Mouse (Mus musculus) forebrain, embryonic 12.5 days (tissue): Measurements from ENCODE around the gene Lrig1. TPM values are rescaled to one million over a fixed set of nuclear protein-coding genes. Genes with fewer than 3 reads are reported as not detected.
"Not testable (repeated sequence)": the region's sequence is repeated elsewhere in the genome, so short reads cannot be mapped to it uniquely, and the experiment has no call there.

ENCODE experiments used
- ATAC-seq: fragments of 200-750 bp; cut with Nextera tagmentation; 2 replicates; pipeline ENCODE4 v1.8.0; 2017; ENCODE audit warnings: moderate TSS enrichment; ENCODE audit not compliant: low FRiP score
- H3K27ac ChIP-seq: fragments of 300-500 bp; sonication (generic); 2 replicates; pipeline ENCODE4 v1.5.1; 2016; ENCODE audit warnings: mild to moderate bottlenecking
- H3K27me3 ChIP-seq: fragments of 300-500 bp; sonication (generic); 2 replicates; pipeline ENCODE4 v1.6.1; 2016; ENCODE audit warnings: mild to moderate bottlenecking
- H3K36me3 ChIP-seq: fragments of 300-500 bp; sonication (generic); replicated peaks from 2 replicates; pipeline ENCODE4 v1.6.1; 2016; ENCODE audit warnings: mild to moderate bottlenecking
- H3K4me1 ChIP-seq: fragments of 300-500 bp; sonication (generic); 2 replicates; pipeline ENCODE4 v1.6.1; 2016
- H3K4me2 ChIP-seq: fragments of 300-500 bp; sonication (generic); 2 replicates; pipeline ENCODE4 v1.6.1; 2016; ENCODE audit warnings: mild to moderate bottlenecking, moderate library complexity
- H3K4me3 ChIP-seq: fragments of 300-500 bp; sonication (generic); replicated peaks from 2 replicates; pipeline ENCODE4 v1.5.1; 2016; ENCODE audit warnings: mild to moderate bottlenecking
- H3K9ac ChIP-seq: fragments of 300-500 bp; sonication (generic); 2 replicates; pipeline ENCODE4 v1.6.1; 2016; ENCODE audit warnings: mild to moderate bottlenecking
- H3K9me3 ChIP-seq: fragments of 300-500 bp; sonication (generic); 2 replicates; pipeline ENCODE4 v1.6.1; 2016
- WGBS: fragments of 180-500 bp; shearing (Covaris S2); methylation state at CpG from one replicate; pipeline ENCODE4 v1.1.7; 2016; 5-methylcytosine and 5-hydroxymethylcytosine counted together
- microRNA-seq: library from miRNA; unstranded; fragments of <30 nt; microRNA quantifications from one replicate; pipeline ENCODE4, GENCODE M21; 2017
- polyA plus RNA-seq: library from polyadenylated mRNA; unstranded; fragments of >200 nt; fragmentation: Nextera tagmentation; extraction: Ambion mirVana; gene quantifications from 2 replicates; pipeline ENCODE4 v1.2.1, GENCODE M21; 2016

Gene Lrig1
- polyA plus RNA-seq, 1 experiment from 2014 or later, result 17.7 TPM

DNA sequence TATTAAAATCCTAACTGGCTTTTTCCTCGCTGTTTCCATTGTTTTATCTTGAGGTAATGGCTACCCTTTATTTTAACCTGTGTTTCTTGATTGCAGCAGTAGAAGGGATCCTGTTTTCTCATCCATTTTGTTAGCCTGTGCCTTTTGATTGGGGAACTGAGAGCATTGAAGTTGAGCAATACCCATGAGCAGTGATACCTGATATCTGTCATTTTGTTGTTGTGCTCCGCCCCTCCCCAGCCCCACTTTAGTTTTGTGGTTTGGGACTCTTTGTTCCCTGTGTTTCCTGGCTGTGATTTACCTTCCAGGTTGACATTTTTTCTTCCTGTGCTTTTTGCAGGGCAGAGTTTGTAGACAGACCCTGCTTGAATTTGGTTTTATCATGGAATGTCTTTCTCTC is 131.9 kb downstream of the Lrig1 start:
- H3K4me2 ChIP-seq, result no peak overlapping the region
- H3K4me1 ChIP-seq, result 0 out of 2 replicates have a peak, but pooled peaks cover under 1% of the 10 kb centered on the region
- 0 out of 2 replicates have a peak, but pooled peaks cover 3% of the 10 kb centered on the region for H3K9me3 ChIP-seq
- no peaks in the 10 kb centered on the region for H3K36me3 ChIP-seq
- ATAC-seq, result no peak
- H3K4me3 ChIP-seq, result no peak overlapping the region
- 97% methylated on average over 2 of the region's 2 CpGs for WGBS
- no peak overlapping the region for H3K27ac ChIP-seq
- H3K9ac ChIP-seq, result no peak overlapping the region
- no peaks in the 10 kb centered on the region for H3K27me3 ChIP-seq

- H3K4me1 ChIP-seq, result 0 out of 2 replicates have a peak, but pooled peaks cover 3% of the 10 kb centered on the region
- no peaks in the 10 kb centered on the region for H3K27me3 ChIP-seq
- H3K4me2 ChIP-seq, result no peak overlapping the region
- H3K4me3 ChIP-seq, result no peak overlapping the region
- H3K9me3 ChIP-seq, result no peaks in the 10 kb centered on the region
- 97% methylated on average over 2 of the region's 2 CpGs for WGBS
- no peak for ATAC-seq
- no peaks in the 10 kb centered on the region for H3K36me3 ChIP-seq
- no peak overlapping the region for H3K27ac ChIP-seq
- no peak overlapping the region for H3K9ac ChIP-seq
Measured at GRCm38 (mm10) chr6:94565766-94566165, 134.2 kb downstream of the Lrig1 start.

- Histone ChIP-seq H3K27me3 (no peaks in the 10 kb centered on the region), H3K36me3 (no peaks in the 10 kb centered on the region), H3K27ac (no peak overlapping the region), H3K4me3 (no peak overlapping the region), H3K4me1 (0 out of 2 replicates have a peak, but pooled peaks cover 3% of the 10 kb centered on the region), H3K4me2 (no peak overlapping the region), H3K9ac (no peak overlapping the region), H3K9me3 (no peaks in the 10 kb centered on the region)
- WGBS, result 62% methylated on average over 8 of the region's 8 CpGs
- ATAC-seq, result no peak
Measured at GRCm38 (mm10) chr6:94563203-94563940, 136.6 kb downstream of the Lrig1 start.

GRCm38 (mm10) chr6:94561346-94561745 is 138.6 kb downstream of the Lrig1 start:
- Histone ChIP-seq H3K27me3 (no peaks in the 10 kb centered on the region), H3K36me3 (no peaks in the 10 kb centered on the region), H3K4me1 (0 out of 2 replicates have a peak, but pooled peaks cover 3% of the 10 kb centered on the region), H3K27ac (no peak overlapping the region), H3K9ac (no peak overlapping the region), H3K4me2 (no peak overlapping the region), H3K4me3 (no peak overlapping the region), H3K9me3 (no peaks in the 10 kb centered on the region)
- no peak for ATAC-seq
- WGBS, result 83% methylated on average over 1 of the region's 1 CpGs

- Histone ChIP-seq H3K27me3 (no peaks in the 10 kb centered on the region), H3K9me3 (no peaks in the 10 kb centered on the region), H3K9ac (no peak overlapping the region), H3K4me2 (no peak overlapping the region), H3K4me3 (no peak overlapping the region), H3K36me3 (no peaks in the 10 kb centered on the region), H3K27ac (no peak overlapping the region), H3K4me1 (0 out of 2 replicates have a peak, but pooled peaks cover 3% of the 10 kb centered on the region)
- no peak for ATAC-seq
- WGBS, result 100% methylated on average over 1 of the region's 1 CpGs
Measured at GRCm38 (mm10) chr6:94560896-94561295, 139.1 kb downstream of the Lrig1 start.

- 81% methylated on average over 1 of the region's 1 CpGs for WGBS
- H3K27ac ChIP-seq, H3K4me2 ChIP-seq, H3K36me3 ChIP-seq, H3K9ac ChIP-seq, H3K4me3 ChIP-seq, H3K4me1 ChIP-seq, H3K9me3 ChIP-seq, ATAC-seq, H3K27me3 ChIP-seq: not testable (repeated sequence)
Measured at GRCm38 (mm10) chr6:94558603-94559002, 141.4 kb downstream of the Lrig1 start.

Small RNA genes lying within 50 kb of the gene (microRNA-seq; reads per million reads assigned to microRNA genes)
- not detected for gene Mir7041

Other genes with a start within 250 kb of the Lrig1 start
- 7.2 and 8.0 TPM in 2 replicates for gene Slc25a26, start 199.8 kb downstream of the Lrig1 start, polyA plus RNA-seq